10 mouse cellular contexts compared by ENCODE assay signal in the genomic region with DNA sequence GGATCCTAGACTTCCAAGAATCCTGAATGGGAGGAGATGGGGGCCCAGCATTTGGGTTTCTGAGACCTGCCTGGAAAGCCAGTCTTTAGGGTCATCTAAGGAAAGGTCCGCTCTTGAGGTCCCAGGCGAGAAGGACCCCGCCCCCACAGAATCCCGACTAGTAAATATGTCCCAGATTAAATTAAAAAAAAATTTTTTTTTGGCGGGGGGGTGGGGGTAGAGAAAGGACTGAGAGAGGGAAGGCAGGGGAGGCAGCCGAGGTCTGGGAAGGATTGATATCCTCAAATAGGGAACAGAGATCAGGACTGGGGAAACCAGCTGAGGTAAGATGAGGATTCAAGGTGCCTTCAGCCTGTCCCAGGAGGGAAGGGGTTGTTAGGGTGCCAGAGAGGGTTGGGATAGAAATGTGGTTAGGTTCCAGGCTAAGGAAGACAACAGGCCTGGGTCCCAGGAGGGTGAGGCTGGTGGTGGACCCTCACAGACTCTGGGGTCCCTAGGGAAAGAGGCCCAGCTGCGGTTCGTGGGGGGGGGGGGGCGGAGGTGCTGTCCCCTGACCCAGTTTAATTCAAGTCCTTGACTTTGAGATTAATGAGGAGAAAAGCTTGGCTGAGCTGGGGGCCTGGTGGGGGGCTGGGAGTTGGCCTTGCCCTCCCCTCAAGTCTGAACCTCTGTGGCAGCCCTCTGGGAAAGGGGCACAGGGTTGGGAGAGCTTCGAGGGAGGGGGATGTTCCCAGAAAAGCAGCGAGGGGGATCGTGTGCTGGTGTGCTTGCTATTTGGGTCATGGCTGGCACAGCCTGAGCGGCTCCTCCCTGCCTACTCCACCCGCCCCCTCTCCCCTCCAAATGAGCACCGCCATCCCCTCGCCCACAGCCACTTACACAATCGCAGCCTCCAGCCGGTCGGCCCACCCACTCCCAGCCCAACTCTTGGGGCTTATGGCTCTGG. TPM values are rescaled to one million over a fixed set of nuclear protein-coding genes. Genes with fewer than 3 reads are reported as not detected.
A peak's percentile ranks its signal among the peaks of the same experiment; 100 is the strongest.
DNase-seq lines count a peak whose midpoint lies in the region; ATAC-seq and TF ChIP-seq lines count a peak whose summit lies in the region.
"Had no signal": no experiment of that assay in that cellular context is flagged by ENCODE, and none has a peak within 500 bp of the region (broad histone marks: within the 10 kb centered on the region; RNA-seq: fewer than 3 reads in every experiment).

No protein-coding gene starts in this region.

- WGBS in embryonic facial prominence, embryonic 15.5 days, result 14% methylated on average over 19 of the region's 19 CpGs

- peak overlapping the region; percentile 99 for H3K27ac ChIP-seq in layer of hippocampus, adult 2 months
- no peak overlapping the region for H3K27ac ChIP-seq in embryonic facial prominence, embryonic 15.5 days (replicated peaks)

- intact Hi-C loops in left cerebral cortex, postnatal 14 days (cut with DNase I), result loop anchor here (2.0 to 5.0 kb wide), 2 partner anchors 31 to 93 kb away; no protein-coding TSS in a partner anchor

- peaks cover 27% of the 10 kb centered on the region for H3K4me1 ChIP-seq in embryonic facial prominence, embryonic 15.5 days

- DNase-seq in layer of hippocampus, adult 2 months (ENCODE audit: low spot score in 2 of 2), result peak in 1 of 2 experiments; percentile 61
- DNase-seq in layer of hippocampus, adult 9-10 months (ENCODE audit: low spot score), result no peak
- DNase-seq in left cerebral cortex, postnatal 14 days (ENCODE audit: low spot score in 2 of 2), result peak; percentile 72 to 84
- peak; percentile 84 to 86 for DNase-seq in right cerebral cortex, postnatal 10 days (ENCODE audit: low spot score in 2 of 2)
- DNase-seq in ovary, postnatal 10 days (ENCODE audit: low spot score), result no peak
- DNase-seq in thymus, adult 18-20 months, result no peak

- TF ChIP-seq CTCF in layer of hippocampus, adult 2 months (conservative IDR thresholded peaks at IDR 0.05), result no peak

- no peak for ATAC-seq in embryonic facial prominence, embryonic 15.5 days (ENCODE audit: insufficient number of reproducible peaks, low FRiP score, low TSS enrichment, low read depth)
- ATAC-seq in megakaryocyte progenitor cell, adult 5-6 weeks (replicated peaks; ENCODE audit: poor library complexity), result no peak

- no peaks in the 10 kb centered on the region for H3K36me3 ChIP-seq in embryonic facial prominence, embryonic 15.5 days

- peaks cover 21% of the 10 kb centered on the region for H3K27me3 ChIP-seq in embryonic facial prominence, embryonic 15.5 days

- peak overlapping the region; percentile 87 for H3K4me3 ChIP-seq in layer of hippocampus, adult 2 months
- peak overlapping the region; percentile 51 for H3K4me3 ChIP-seq in embryonic facial prominence, embryonic 15.5 days (replicated peaks)
- H3K4me3 ChIP-seq: myocyte had no signal

- peak overlapping the region; percentile 86 for H3K4me2 ChIP-seq in embryonic facial prominence, embryonic 15.5 days (replicated peaks)

- H3K9ac ChIP-seq in embryonic facial prominence, embryonic 15.5 days, result no peak overlapping the region

- H3K9me3 ChIP-seq in embryonic facial prominence, embryonic 15.5 days (replicated peaks), result no peaks in the 10 kb centered on the region

RNA-seq across cellular contexts. Expression of gene Ttyh1, which starts 1.0 kb away (rescaled TPM):
- total RNA-seq in layer of hippocampus, adult 2 months (2021), result 100 to 1,000 TPM; 526 to 562 TPM
- polyA plus RNA-seq in embryonic facial prominence, embryonic 15.5 days (2015; fragmentation: Nextera tagmentation; extraction: Ambion mirVana), result 6.2 and 6.7 TPM in 2 replicates
- 100 to 1,000 TPM; 837 to 867 TPM for total RNA-seq in left cerebral cortex, postnatal 14 days (2021)
- total RNA-seq in megakaryocyte progenitor cell, adult 5-6 weeks (2015), result 0.12 and 0.39 TPM in 2 replicates
- total RNA-seq in megakaryocyte progenitor cell, adult 5-6 weeks (2017), result 0.17 TPM in 1 of 2 replicates, not detected in the other

RNA-seq across cellular contexts. Expression of gene Leng8, which starts 16.6 kb away (rescaled TPM):
- total RNA-seq in layer of hippocampus, adult 2 months (2021), result 100 to 1,000 TPM; 189 to 218 TPM
- polyA plus RNA-seq in embryonic facial prominence, embryonic 15.5 days (2015; fragmentation: Nextera tagmentation; extraction: Ambion mirVana), result 64.4 and 82.2 TPM in 2 replicates
- 100 to 1,000 TPM; 152 TPM for total RNA-seq in left cerebral cortex, postnatal 14 days (2021)
- total RNA-seq in megakaryocyte progenitor cell, adult 5-6 weeks (2015), result 23.2 and 36.4 TPM in 2 replicates
- 19.5 and 24.1 TPM in 2 replicates for total RNA-seq in megakaryocyte progenitor cell, adult 5-6 weeks (2017)

RNA-seq across cellular contexts. Expression of gene Leng9, which starts 29.9 kb away (rescaled TPM):
- 1 to 10 TPM; 5.6 to 6.6 TPM for total RNA-seq in layer of hippocampus, adult 2 months (2021)
- 5.8 and 6.1 TPM in 2 replicates for polyA plus RNA-seq in embryonic facial prominence, embryonic 15.5 days (2015; fragmentation: Nextera tagmentation; extraction: Ambion mirVana)
- 1 to 10 TPM; 6.1 to 6.7 TPM for total RNA-seq in left cerebral cortex, postnatal 14 days (2021)
- total RNA-seq in megakaryocyte progenitor cell, adult 5-6 weeks (2015), result 0.72 and 1.5 TPM in 2 replicates
- total RNA-seq in megakaryocyte progenitor cell, adult 5-6 weeks (2017), result 2.2 and 2.9 TPM in 2 replicates

RNA-seq across cellular contexts. Expression of gene Cdc42ep5, which starts 44.4 kb away (rescaled TPM):
- total RNA-seq in layer of hippocampus, adult 2 months (2021), result 1 to 10 TPM; 1.1 to 1.7 TPM
- 63.2 and 65.0 TPM in 2 replicates for polyA plus RNA-seq in embryonic facial prominence, embryonic 15.5 days (2015; fragmentation: Nextera tagmentation; extraction: Ambion mirVana)
- 1 to 10 TPM; 2.4 to 3.2 TPM for total RNA-seq in left cerebral cortex, postnatal 14 days (2021)
- total RNA-seq in megakaryocyte progenitor cell, adult 5-6 weeks (2015), result not detected in 2 replicates
- total RNA-seq in megakaryocyte progenitor cell, adult 5-6 weeks (2017), result not detected in 2 replicates
- total RNA-seq: hematopoietic stem cell, adult 5-6 weeks had no signal

RNA-seq across cellular contexts. Expression of gene Lair1, which starts 57.2 kb away (rescaled TPM):
- total RNA-seq in layer of hippocampus, adult 2 months (2021), result 1 to 10 TPM; 5.2 to 7.1 TPM
- 0.95 and 1.0 TPM in 2 replicates for polyA plus RNA-seq in embryonic facial prominence, embryonic 15.5 days (2015; fragmentation: Nextera tagmentation; extraction: Ambion mirVana)
- 1 to 10 TPM; 6.5 to 6.7 TPM for total RNA-seq in left cerebral cortex, postnatal 14 days (2021)
- total RNA-seq in megakaryocyte progenitor cell, adult 5-6 weeks (2015), result 51.8 and 65.6 TPM in 2 replicates
- total RNA-seq in megakaryocyte progenitor cell, adult 5-6 weeks (2017), result 80.4 and 95.9 TPM in 2 replicates
- polyA plus RNA-seq: myocyte had no signal

Comparison
In these comparisons a context has a peak if more than half of its experiments do, and no peak if none do; other contexts are left out.
1. DNase-seq: peak in left cerebral cortex, postnatal 14 days (2 of 2) and right cerebral cortex, postnatal 10 days (2 of 2); none in layer of hippocampus, adult 9-10 months (single experiment), ovary, postnatal 10 days (single experiment) and thymus, adult 18-20 months (0 of 2).
2. RNA of gene Ttyh1, which starts 1.0 kb away (total RNA-seq): 837 to 867 TPM in left cerebral cortex, postnatal 14 days and 526 to 562 TPM in layer of hippocampus, adult 2 months; 0.12 to 0.39 TPM in megakaryocyte progenitor cell, adult 5-6 weeks; every median in the first group is over 100 times any median in the second.
3. RNA of gene Leng8, which starts 16.6 kb away (total RNA-seq): 189 to 218 TPM in layer of hippocampus, adult 2 months and 152 TPM in left cerebral cortex, postnatal 14 days; 19.5 to 36.4 TPM in megakaryocyte progenitor cell, adult 5-6 weeks; every median in the first group is over 4 times any median in the second.